Mouse (Mus musculus): ENCODE measurements at regions not wholly inside any gene's neighbourhood (a gene's known extent, or its start where the extent isn't known, plus 50 kb on each side); places are given as distances from the start of the nearest gene placed in this dataset.
A peak's percentile ranks its signal among the peaks of the same experiment; 100 is the strongest.

- intact Hi-C loops (cut with DNase I): loop anchor here (10.0 kb wide), 1 partner anchor 102 kb away; no protein-coding TSS in a partner anchor
- DNase-seq: no peak
These were observed 1174.0 kb upstream of the A1bg start for GRCm38 (mm10) chr15:62096778-62097177.

- no peak for DNase-seq
- intact Hi-C loops (cut with DNase I): loop anchor here (10.0 kb wide), 1 partner anchor 100 kb away; no protein-coding TSS in a partner anchor
These were observed 1172.4 kb upstream of the A1bg start for GRCm38 (mm10) chr15:62095198-62095597.

GRCm38 (mm10) chr15:62093672-62094071 is 1170.9 kb upstream of the A1bg start:
- intact Hi-C loops (cut with DNase I): loop anchor here (10.0 kb wide), 1 partner anchor 99 kb away; no protein-coding TSS in a partner anchor
- DNase-seq: no peak

GRCm38 (mm10) chr15:62092671-62093185 is 1169.9 kb upstream of the A1bg start:
- intact Hi-C loops (cut with DNase I): loop anchor here (10.0 kb wide), 1 partner anchor 98 kb away; no protein-coding TSS in a partner anchor
- DNase-seq: no peak

GRCm38 (mm10) chr15:62091746-62092659 is 1169.2 kb upstream of the A1bg start:
- no peak for DNase-seq
- intact Hi-C loops (cut with DNase I): loop anchor here (10.0 kb wide), 1 partner anchor 97 kb away; no protein-coding TSS in a partner anchor

GRCm38 (mm10) chr15:62091144-62091543 is 1168.3 kb upstream of the A1bg start:
- intact Hi-C loops (cut with DNase I): loop anchor here (10.0 kb wide), 1 partner anchor 96 kb away; no protein-coding TSS in a partner anchor
- no peak for DNase-seq

- DNase-seq: no peak
- intact Hi-C loops (cut with DNase I): no loop called here
These were observed 1165.5 kb upstream of the A1bg start for GRCm38 (mm10) chr15:62088341-62088740.

- intact Hi-C loops (cut with DNase I): no loop called here
- no peak for DNase-seq
These were observed 1164.9 kb upstream of the A1bg start for GRCm38 (mm10) chr15:62087755-62088154.

- DNase-seq: no peak
- intact Hi-C loops (cut with DNase I): no loop called here
These were observed 1163.2 kb upstream of the A1bg start for GRCm38 (mm10) chr15:62086037-62086436.

- intact Hi-C loops (cut with DNase I): no loop called here
- no peak for DNase-seq
These were observed 1160.5 kb upstream of the A1bg start for GRCm38 (mm10) chr15:62083347-62083746.

GRCm38 (mm10) chr15:62082539-62082938 is 1159.7 kb upstream of the A1bg start:
- intact Hi-C loops (cut with DNase I): no loop called here
- DNase-seq: no peak

GRCm38 (mm10) chr15:62079155-62080109 is 1156.6 kb upstream of the A1bg start:
- peak; percentile 65 to 81 for DNase-seq
- intact Hi-C loops (cut with DNase I): no loop called here

- intact Hi-C loops (cut with DNase I): no loop called here
These were observed 1153.9 kb upstream of the A1bg start for GRCm38 (mm10) chr15:62076552-62077234.

GRCm38 (mm10) chr15:62074735-62075134 is 1151.9 kb upstream of the A1bg start:
- DNase-seq: no peak
- intact Hi-C loops (cut with DNase I): no loop called here

More at GRCm38 (mm10) chr15:62076552-62077234, 1153.9 kb upstream of the A1bg start:
- DNase-seq: no peak

- DNase-seq: no peak
- intact Hi-C loops (cut with DNase I): no loop called here
These were observed 1150.8 kb upstream of the A1bg start for GRCm38 (mm10) chr15:62073595-62073994.

GRCm38 (mm10) chr15:62071311-62071710 is 1148.5 kb upstream of the A1bg start:
- no peak for DNase-seq
- intact Hi-C loops (cut with DNase I): no loop called here

GRCm38 (mm10) chr15:62068422-62069160 is 1145.8 kb upstream of the A1bg start:
- no peak for DNase-seq
- intact Hi-C loops (cut with DNase I): no loop called here

GRCm38 (mm10) chr15:62064399-62064798 is 1141.6 kb upstream of the A1bg start:
- no peak for DNase-seq
- intact Hi-C loops (cut with DNase I): no loop called here

- DNase-seq: no peak
- intact Hi-C loops (cut with DNase I): no loop called here
These were observed 1134.6 kb upstream of the A1bg start for GRCm38 (mm10) chr15:62057449-62057848.
